10 mouse cellular contexts compared by ENCODE assay signal in the genomic region with DNA sequence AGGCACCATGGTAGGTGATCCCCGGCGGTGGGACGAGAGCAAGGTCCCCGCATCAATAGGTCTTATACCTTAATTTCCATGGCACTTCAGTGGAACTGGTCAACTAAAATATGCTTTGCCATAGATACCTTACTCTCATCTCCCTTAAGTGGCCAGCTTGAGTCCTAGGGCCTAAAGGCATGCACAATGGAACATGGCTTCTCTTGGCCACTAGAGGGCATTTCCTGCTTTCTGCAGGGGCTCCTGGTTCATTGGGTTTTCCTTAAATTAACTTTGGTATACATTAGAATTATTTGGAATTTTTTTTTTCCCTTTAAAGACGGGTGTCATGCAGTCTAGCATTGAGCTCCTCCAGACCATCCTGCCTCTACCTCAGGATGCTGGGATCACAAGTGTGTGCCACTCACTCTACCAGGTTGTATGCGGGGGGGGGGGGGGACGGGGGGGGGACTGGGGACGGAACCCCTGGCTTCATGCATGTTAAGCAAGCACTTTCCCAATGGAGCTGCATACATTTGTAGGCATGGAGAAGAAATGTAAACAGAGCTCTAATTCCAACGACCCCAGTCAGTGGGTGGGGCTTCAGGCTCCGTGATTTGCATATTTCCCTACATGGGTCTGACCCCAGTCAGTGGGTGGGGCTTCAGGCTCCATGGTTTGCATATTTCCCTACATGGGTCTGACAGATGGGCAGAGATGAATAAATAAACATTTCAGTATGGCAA.
DNase-seq lines count a peak whose midpoint lies in the region; ATAC-seq and TF ChIP-seq lines count a peak whose summit lies in the region.
"Had no signal": no experiment of that assay in that cellular context is flagged by ENCODE, and none has a peak within 500 bp of the region (broad histone marks: within the 10 kb centered on the region; RNA-seq: fewer than 3 reads in every experiment).

No protein-coding gene starts in this region.

- H3K27me3 ChIP-seq in MEL (ENCODE audit: control insufficient read depth in 1 of 2, insufficient read depth in 2 of 2, low read length in 2 of 2), result no peaks in the 10 kb centered on the region
- H3K27me3 ChIP-seq in hindbrain, postnatal 0 days (ENCODE audit: insufficient read depth, low read length), result no peaks in the 10 kb centered on the region
- no peaks in the 10 kb centered on the region for H3K27me3 ChIP-seq in lung, embryonic 14.5 days (ENCODE audit: insufficient read depth, low read length)
- H3K27me3 ChIP-seq: embryonic facial prominence, embryonic 13.5 days; liver, embryonic 15.5 days had no signal

- no peaks in the 10 kb centered on the region for H3K4me1 ChIP-seq in MEL (ENCODE audit: control insufficient read depth in 1 of 2, insufficient read depth in 2 of 2, low read length in 2 of 2)
- no peaks in the 10 kb centered on the region for H3K4me1 ChIP-seq in hindbrain, postnatal 0 days (ENCODE audit: insufficient read depth, low read length)
- H3K4me1 ChIP-seq in lung, embryonic 14.5 days (ENCODE audit: insufficient read depth), result no peaks in the 10 kb centered on the region
- H3K4me1 ChIP-seq: liver, embryonic 15.5 days had no signal

- no peaks in the 10 kb centered on the region for H3K9me3 ChIP-seq in MEL (replicated peaks; ENCODE audit: insufficient read depth, low read length)
- H3K9me3 ChIP-seq in hindbrain, postnatal 0 days (ENCODE audit: low read length), result no peaks in the 10 kb centered on the region
- no peaks in the 10 kb centered on the region for H3K9me3 ChIP-seq in lung, embryonic 14.5 days (ENCODE audit: low read depth, low read length)
- H3K9me3 ChIP-seq: liver, embryonic 15.5 days had no signal

- peak; percentile 31 to 38 for DNase-seq in left cerebral cortex, adult 18-20 months (ENCODE audit: low spot score in 2 of 2)
- no peak for DNase-seq in left cerebral cortex, adult 8-10 months (ENCODE audit: low spot score in 2 of 2)
- peak; percentile 15 for DNase-seq in MEL (ENCODE audit: low read depth, low spot score)
- peak; percentile 73 for DNase-seq in hindbrain, postnatal 0 days (ENCODE audit: low spot score)
- DNase-seq in lung, embryonic 14.5 days, result peak; percentile 81
- peak; percentile 14 for DNase-seq in right cerebral cortex, postnatal 25 days
- no peak for DNase-seq in gastrocnemius, postnatal 4 days (ENCODE audit: low spot score in 2 of 2)

- peak; percentile 44 to 51 (median 47); a peak in 5 of 6 replicates for TF ChIP-seq CTCF in MEL (IDR thresholded peaks at IDR 0.05 in 2 of 3, conservative IDR thresholded peaks at IDR 0.05 in 1 of 3; ENCODE audit: control insufficient read depth in 1 of 3, insufficient read depth in 1 of 3, low read depth in 2 of 3, low read length in 3 of 3, poor library complexity in 1 of 3, severe bottlenecking in 1 of 3)
- peak; percentile 76 for TF ChIP-seq CTCF in hindbrain, postnatal 0 days (IDR thresholded peaks at IDR 0.05; ENCODE audit: low read depth)
- peak; percentile 77 for TF ChIP-seq CTCF in lung, embryonic 14.5 days (IDR thresholded peaks at IDR 0.05; ENCODE audit: low read depth)

- WGBS in hindbrain, postnatal 0 days, result 60% methylated on average over 10 of the region's 10 CpGs
- WGBS in lung, embryonic 14.5 days, result 65% methylated on average over 10 of the region's 10 CpGs

- peak; percentile 28 for TF ChIP-seq RAD21 in MEL (IDR thresholded peaks at IDR 0.05; ENCODE audit: low read depth, low read length)

- no peak overlapping the region for H3K4me3 ChIP-seq in MEL (ENCODE audit: control insufficient read depth in 1 of 2, insufficient read depth in 1 of 2, low read depth in 2 of 2, low read length in 2 of 2)
- no peak overlapping the region for H3K4me3 ChIP-seq in hindbrain, postnatal 0 days (ENCODE audit: low read length)
- H3K4me3 ChIP-seq in lung, embryonic 14.5 days (ENCODE audit: low read depth, low read length), result no peak overlapping the region
- H3K4me3 ChIP-seq: embryonic facial prominence, embryonic 13.5 days; liver, embryonic 15.5 days had no signal

- peak; percentile 86 for ATAC-seq in common myeloid progenitor, adult 5-6 weeks (replicated peaks; ENCODE audit: low read depth, poor library complexity, severe bottlenecking)
- ATAC-seq in hindbrain, postnatal 0 days, result peak; percentile 53
- peak; percentile 61 for ATAC-seq in lung, embryonic 14.5 days (ENCODE audit: insufficient read depth)

- no peak for TF ChIP-seq EP300 in MEL (IDR thresholded peaks at IDR 0.05; ENCODE audit: low read depth in 1 of 2, low read length in 2 of 2)

- no peaks in the 10 kb centered on the region for H3K36me3 ChIP-seq in MEL (ENCODE audit: control insufficient read depth in 1 of 2, insufficient read depth in 2 of 2, low read length in 2 of 2)
- no peaks in the 10 kb centered on the region for H3K36me3 ChIP-seq in hindbrain, postnatal 0 days (ENCODE audit: insufficient read depth, low read length)
- no peaks in the 10 kb centered on the region for H3K36me3 ChIP-seq in lung, embryonic 14.5 days (ENCODE audit: insufficient read depth)
- H3K36me3 ChIP-seq: embryonic facial prominence, embryonic 13.5 days; liver, embryonic 15.5 days had no signal

- no peak for TF ChIP-seq POLR2A in MEL (IDR thresholded peaks at IDR 0.05; ENCODE audit: control insufficient read depth in 1 of 2, insufficient read depth in 1 of 2, low read depth in 1 of 2, low read length in 2 of 2, poor library complexity in 1 of 2)

- no peak overlapping the region for H3K9ac ChIP-seq in MEL (ENCODE audit: control insufficient read depth, low read depth, low read length, poor library complexity, severe bottlenecking)
- no peak overlapping the region for H3K9ac ChIP-seq in hindbrain, postnatal 0 days (replicated peaks; ENCODE audit: low read length)
- H3K9ac ChIP-seq in lung, embryonic 14.5 days, result no peak overlapping the region
- H3K9ac ChIP-seq: embryonic facial prominence, embryonic 13.5 days; liver, embryonic 15.5 days had no signal

- no peaks in the 10 kb centered on the region for H3K79me2 ChIP-seq in MEL (ENCODE audit: control insufficient read depth, insufficient read depth, low read length, poor library complexity)

- H3K27ac ChIP-seq in MEL (ENCODE audit: control insufficient read depth, low read depth, low read length), result no peak overlapping the region
- no peak overlapping the region for H3K27ac ChIP-seq in hindbrain, postnatal 0 days
- no peak overlapping the region for H3K27ac ChIP-seq in lung, embryonic 14.5 days (ENCODE audit: low read depth)
- H3K27ac ChIP-seq: embryonic facial prominence, embryonic 13.5 days; liver, embryonic 15.5 days had no signal

- H3K4me2 ChIP-seq in hindbrain, postnatal 0 days (ENCODE audit: low read depth, low read length), result no peak overlapping the region
- no peak overlapping the region for H3K4me2 ChIP-seq in lung, embryonic 14.5 days
- H3K4me2 ChIP-seq: embryonic facial prominence, embryonic 13.5 days; liver, embryonic 15.5 days had no signal

TF ChIP-seq in MEL, 35 proteins besides CTCF, POLR2A, EP300 and RAD21:
- TF ChIP-seq SMC3 (IDR thresholded peaks at IDR 0.05; ENCODE audit: low read depth, low read length) (peak; percentile 42), SIN3A (IDR thresholded peaks at IDR 0.05; ENCODE audit: low read length) (no peak)

Comparison
In these comparisons a context has a peak if more than half of its experiments do, and no peak if none do; other contexts are left out.
1. DNase-seq: peak in left cerebral cortex, adult 18-20 months (2 of 2), MEL (single experiment), hindbrain, postnatal 0 days (single experiment), lung, embryonic 14.5 days (single experiment) and right cerebral cortex, postnatal 25 days (single experiment); none in left cerebral cortex, adult 8-10 months (0 of 2) and gastrocnemius, postnatal 4 days (0 of 2).
2. Peak in every context shown above with its lines, with median percentiles within 50 percentile points of each other: CTCF ChIP-seq and ATAC-seq.